Mouse (Mus musculus) CH12F3 (cell line): ENCODE measurements around the gene 6430550D23Rik.
"Not testable (repeated sequence)": the region's sequence is repeated elsewhere in the genome, so short reads cannot be mapped to it uniquely, and the experiment has no call there.

ENCODE experiments used
- in situ Hi-C: fragments of 300-500 bp; cut with MboI; formaldehyde crosslinking; loops from 2 replicates; pipeline ENCODE4 v1.14.3; 2020; ENCODE audit warnings: low sequenced_read_pairs

The 6430550D23Rik gene

DNA sequence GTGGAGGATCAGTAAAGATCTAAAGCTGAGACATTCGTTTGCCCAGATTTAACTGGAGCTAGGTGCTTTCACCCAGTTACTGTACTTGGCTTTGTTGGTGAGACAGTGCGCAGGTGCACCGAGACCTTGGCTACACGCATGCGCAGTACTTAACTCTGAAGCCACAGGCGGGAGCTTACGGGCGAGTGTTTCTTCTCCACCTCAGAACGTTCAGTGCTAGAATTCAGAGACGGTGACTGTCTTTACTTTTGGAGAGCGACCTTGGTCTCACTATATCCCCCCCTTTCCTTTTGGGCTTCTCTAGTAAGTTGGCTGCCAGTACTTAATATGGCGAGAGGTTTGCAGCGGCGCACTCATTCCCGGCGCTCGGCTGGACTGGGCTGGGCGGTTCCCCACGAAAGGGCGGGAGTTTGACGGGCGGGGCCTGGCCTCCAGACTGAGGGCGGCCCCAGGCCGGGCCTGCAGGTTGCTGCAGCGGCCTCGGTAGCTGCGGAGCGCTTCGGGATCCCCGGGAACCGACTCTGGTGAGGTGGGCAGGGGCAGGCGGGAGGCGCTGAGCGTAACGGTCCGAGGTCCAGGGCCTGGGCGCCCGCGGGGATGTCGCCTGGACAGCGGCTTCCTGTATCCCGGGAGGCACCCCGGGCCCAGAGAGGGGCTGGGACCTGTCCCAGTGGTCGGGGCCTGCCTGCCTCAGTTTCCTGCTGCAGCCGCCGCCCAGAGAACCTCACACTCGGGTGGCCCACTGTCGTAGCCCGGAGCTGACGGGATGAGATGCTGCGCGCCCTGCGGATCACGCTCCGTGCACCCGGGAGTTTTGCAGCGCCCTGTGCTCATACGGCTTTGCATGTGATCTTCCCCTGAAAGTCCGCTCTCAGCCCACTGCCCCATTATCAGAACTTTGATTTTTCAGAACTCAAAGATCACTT is 51.4 kb downstream of the 6430550D23Rik start, which contains the start of gene Cep250:
Gene Cep250, plus strand, starts transcription at position 325 of the 926 bp plus-strand sequence.
- in situ Hi-C loops: no loop called here

- in situ Hi-C loops: no loop called here
Measured at GRCm38 (mm10) chr2:155952006-155952405, 55.8 kb downstream of the 6430550D23Rik start.

GRCm38 (mm10) chr2:155949362-155949761 is 58.4 kb downstream of the 6430550D23Rik start:
- in situ Hi-C loops: loop anchor here (5.0 to 10.0 kb wide), 2 partner anchors 97 to 275 kb away; no protein-coding TSS in a partner anchor

DNA sequence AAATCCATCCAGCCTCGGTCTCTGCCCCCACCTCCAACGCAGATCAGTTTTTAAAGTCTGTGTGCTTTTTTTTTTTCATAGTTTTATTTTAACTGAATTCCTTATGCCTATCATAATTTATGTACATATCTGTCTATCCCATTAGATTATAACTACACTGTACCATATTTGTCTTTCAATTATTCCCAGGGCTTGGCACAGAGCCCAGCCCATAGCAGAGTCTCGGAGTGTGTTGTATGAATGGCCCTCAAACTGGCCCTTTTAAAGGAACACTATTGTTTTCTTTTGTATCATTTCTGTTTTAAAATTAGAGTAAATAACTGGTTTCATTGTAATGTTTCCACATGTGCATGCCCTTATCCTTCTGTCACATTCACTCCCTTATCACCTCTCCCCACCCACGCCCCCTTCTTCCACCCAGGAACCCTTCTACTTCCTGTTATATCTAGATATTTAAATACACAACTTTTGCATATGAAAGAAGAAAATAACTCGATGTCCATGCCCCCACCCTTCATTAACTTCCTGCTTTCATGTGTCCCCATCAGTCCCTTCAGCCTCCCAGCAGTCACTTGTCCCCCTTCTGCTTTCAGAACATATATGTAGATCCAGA is 60.3 kb downstream of the 6430550D23Rik start:
- in situ Hi-C loops: loop anchor here (5.0 to 10.0 kb wide), 2 partner anchors 95 to 273 kb away; no protein-coding TSS in a partner anchor

GRCm38 (mm10) chr2:155946499-155946898 is 61.3 kb downstream of the 6430550D23Rik start:
- in situ Hi-C loops: loop anchor here (5.0 to 10.0 kb wide), 2 partner anchors 94 to 272 kb away; no protein-coding TSS in a partner anchor

- in situ Hi-C loops: loop anchor here (5.0 to 10.0 kb wide), 2 partner anchors 94 to 271 kb away; no protein-coding TSS in a partner anchor
Measured at GRCm38 (mm10) chr2:155946069-155946468, 61.7 kb downstream of the 6430550D23Rik start.

DNA sequence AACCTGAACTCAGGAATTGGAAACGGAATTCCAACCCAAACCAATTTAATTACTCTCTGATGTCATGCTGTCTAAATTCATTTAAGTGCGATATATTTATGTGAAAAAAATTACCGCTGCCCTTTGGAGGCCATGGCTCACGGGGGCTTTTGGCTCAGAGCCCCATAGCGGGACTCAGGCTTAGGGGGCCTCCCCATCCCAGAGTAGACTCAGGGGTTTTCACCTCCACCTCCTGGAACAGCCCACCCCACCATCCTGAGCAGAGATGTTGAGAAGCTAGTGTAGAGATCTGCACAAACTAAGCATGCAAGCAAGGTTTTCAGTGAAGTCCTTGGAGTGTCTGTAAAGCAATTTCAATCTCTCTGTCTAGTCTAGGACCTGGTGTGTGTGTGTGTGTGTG is 62.2 kb downstream of the 6430550D23Rik start:
- in situ Hi-C loops: loop anchor here (5.0 to 10.0 kb wide), 2 partner anchors 93 to 271 kb away; no protein-coding TSS in a partner anchor

- in situ Hi-C loops: loop anchor here (5.0 to 10.0 kb wide), 2 partner anchors 93 to 270 kb away; no protein-coding TSS in a partner anchor
Measured at GRCm38 (mm10) chr2:155945124-155945523, 62.7 kb downstream of the 6430550D23Rik start, which contains the start of gene Gdf5. Gene Gdf5 (minus strand): TSS chr2:155945367.

- in situ Hi-C loops: loop anchor here (5.0 to 10.0 kb wide), 2 partner anchors 92 to 270 kb away; no protein-coding TSS in a partner anchor
Measured at GRCm38 (mm10) chr2:155944685-155945084, 63.1 kb downstream of the 6430550D23Rik start.

DNA sequence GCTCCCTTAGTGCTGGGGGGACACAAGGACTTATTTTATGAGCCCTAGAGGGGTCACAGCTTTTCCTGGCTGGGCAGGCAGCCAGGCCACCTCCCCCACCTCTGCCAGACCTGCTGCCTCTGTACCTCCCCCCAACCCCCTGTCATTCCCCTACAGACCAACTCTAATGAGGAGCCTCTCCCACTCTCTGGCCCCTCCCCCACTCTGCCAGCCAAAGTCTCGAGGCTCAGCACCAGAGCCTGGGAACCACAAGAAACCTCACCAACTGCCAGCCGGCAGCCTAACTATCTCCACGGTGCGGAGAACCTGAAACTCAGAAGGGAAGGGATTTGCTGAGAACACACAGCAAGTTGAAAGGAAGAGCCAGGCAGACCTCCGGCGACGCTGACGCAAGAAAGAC is 64.3 kb downstream of the 6430550D23Rik start:
- in situ Hi-C loops: loop anchor here (10.0 kb wide), 1 partner anchor 269 kb away; no protein-coding TSS in a partner anchor

GRCm38 (mm10) chr2:155941697-155942442 is 65.9 kb downstream of the 6430550D23Rik start:
- in situ Hi-C loops: loop anchor here (10.0 kb wide), 1 partner anchor 267 kb away; no protein-coding TSS in a partner anchor

GRCm38 (mm10) chr2:155940681-155941080 is 67.1 kb downstream of the 6430550D23Rik start, which contains the start of gene Gm15557:
Gene Gm15557 (plus strand): TSS chr2:155940728.
- in situ Hi-C loops: loop anchor here (10.0 kb wide), 1 partner anchor 266 kb away; no protein-coding TSS in a partner anchor

- in situ Hi-C loops: loop anchor here (10.0 kb wide), 1 partner anchor 265 kb away; no protein-coding TSS in a partner anchor
Measured at GRCm38 (mm10) chr2:155939897-155940529, 67.8 kb downstream of the 6430550D23Rik start.

DNA sequence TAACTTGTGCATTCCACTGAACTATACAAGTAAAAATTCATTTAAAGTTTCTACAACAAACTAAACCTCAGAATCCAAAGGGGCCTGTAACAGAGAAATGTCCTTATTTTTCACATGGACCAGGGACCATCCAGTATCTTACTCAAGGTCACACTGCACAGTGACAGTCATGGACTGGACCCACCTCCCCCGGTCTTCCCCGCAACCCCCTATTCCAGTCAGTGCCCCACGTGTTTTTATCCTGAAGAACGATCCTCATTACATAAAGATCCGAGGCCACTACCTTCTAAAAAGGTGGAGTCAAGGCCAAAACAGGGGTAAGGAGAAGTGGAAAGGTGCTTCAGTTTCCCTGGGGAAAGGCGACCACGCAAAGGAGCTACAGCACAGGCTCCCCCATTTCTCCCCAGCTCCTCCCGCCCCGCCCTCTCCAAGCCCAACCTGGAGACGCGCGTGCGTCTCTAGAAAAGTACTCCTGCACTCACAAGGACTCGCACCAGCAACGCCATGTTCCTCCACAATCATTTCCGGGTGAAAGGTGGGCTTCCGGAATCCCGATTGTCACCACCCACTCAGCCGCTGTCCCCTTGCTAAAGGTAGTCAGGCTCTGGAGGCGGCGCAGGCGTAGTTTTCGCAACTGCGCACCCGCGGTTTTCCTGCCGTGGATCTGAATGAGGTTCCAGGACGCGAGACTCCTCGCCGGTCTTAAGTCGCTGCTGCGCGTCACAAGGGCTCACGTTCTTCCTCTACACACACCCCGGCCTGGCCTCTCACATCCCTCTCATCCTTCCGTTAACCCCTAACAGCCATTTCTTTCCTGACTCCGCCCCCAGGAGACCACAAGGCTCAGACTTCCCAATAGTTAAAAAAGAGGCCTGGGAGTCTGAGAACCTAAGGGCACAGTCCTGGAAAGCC is 78.0 kb downstream of the 6430550D23Rik start, which contains the start of gene Uqcc1:
Gene Uqcc1, minus strand, starts transcription at position 780 of the 912 bp plus-strand sequence.
- in situ Hi-C loops: no loop called here

- in situ Hi-C loops: no loop called here
Measured at GRCm38 (mm10) chr2:155928711-155929345, 78.9 kb downstream of the 6430550D23Rik start.

DNA sequence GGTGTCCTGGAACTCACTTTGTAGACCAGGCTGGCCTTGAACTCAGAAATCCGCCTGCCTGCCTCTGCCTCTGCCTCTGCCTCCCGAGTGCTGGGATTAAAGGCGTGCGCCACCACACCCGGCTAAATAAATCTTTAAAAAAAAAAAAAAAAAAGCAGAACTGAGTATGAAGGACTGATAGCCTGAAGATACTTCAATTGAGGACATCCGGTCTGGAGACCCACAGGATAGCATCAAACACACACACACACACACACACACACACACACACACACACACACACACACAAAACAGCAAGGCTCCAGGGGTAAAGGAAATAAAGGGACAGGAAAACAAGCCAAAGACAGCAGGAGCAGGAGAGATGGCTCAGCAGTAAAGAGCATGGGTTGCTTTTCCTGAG is 82.6 kb downstream of the 6430550D23Rik start:
- in situ Hi-C loops: not testable (repeated sequence)
